Mouse (Mus musculus) olfactory bulb, adult 2 months (tissue): ENCODE measurements around the gene Fgf16. TPM values are rescaled to one million over a fixed set of nuclear protein-coding genes. Genes with fewer than 3 reads are reported as not detected.

Source experiments
- H3K27ac ChIP-seq: fragments of 200-500 bp; 2 replicates; pipeline ENCODE4 v1.5.1; 2012; ENCODE audit warnings: low read depth, low read length; ENCODE audit not compliant: insufficient read depth
- H3K4me1 ChIP-seq: fragments of 200-500 bp; 2 replicates; pipeline ENCODE4 v1.6.1; 2012; ENCODE audit warnings: low read length; ENCODE audit not compliant: control insufficient read depth, insufficient read depth
- H3K4me3 ChIP-seq: fragments of 200-500 bp; 2 replicates; pipeline ENCODE4 v1.5.1; 2012; ENCODE audit warnings: mild to moderate bottlenecking, low read depth, low read length, moderate library complexity; ENCODE audit not compliant: insufficient read depth
- CTCF ChIP-seq: fragments of 200-500 bp; IDR thresholded peaks from 2 replicates; pipeline ENCODE4 v1.5.1; 2012; ENCODE audit warnings: low read depth, mild to moderate bottlenecking, low read length, moderate library complexity; ENCODE audit not compliant: insufficient read depth
- POLR2A ChIP-seq: fragments of 200-500 bp; IDR thresholded peaks from 2 replicates; pipeline ENCODE4 v1.6.1; 2012; ENCODE audit warnings: mild to moderate bottlenecking, low read depth, low read length, moderate library complexity; ENCODE audit not compliant: insufficient read depth
- WGBS: fragments of 180-500 bp; shearing (Covaris S2); methylation state at CpG from one replicate; pipeline ENCODE4 v1.1.7; 2018; 5-methylcytosine and 5-hydroxymethylcytosine counted together
- polyA plus RNA-seq: library from polyadenylated mRNA; stranded (reverse); fragments of >200 nt; gene quantifications from 2 replicates; pipeline ENCODE4 v1.2.4, GENCODE M21; 2012; ENCODE audit warnings: low replicate concordance; ENCODE audit not compliant: missing spikeins, insufficient read depth, insufficient read length

Gene Fgf16
- polyA plus RNA-seq, 1 experiment = not detected

DNA sequence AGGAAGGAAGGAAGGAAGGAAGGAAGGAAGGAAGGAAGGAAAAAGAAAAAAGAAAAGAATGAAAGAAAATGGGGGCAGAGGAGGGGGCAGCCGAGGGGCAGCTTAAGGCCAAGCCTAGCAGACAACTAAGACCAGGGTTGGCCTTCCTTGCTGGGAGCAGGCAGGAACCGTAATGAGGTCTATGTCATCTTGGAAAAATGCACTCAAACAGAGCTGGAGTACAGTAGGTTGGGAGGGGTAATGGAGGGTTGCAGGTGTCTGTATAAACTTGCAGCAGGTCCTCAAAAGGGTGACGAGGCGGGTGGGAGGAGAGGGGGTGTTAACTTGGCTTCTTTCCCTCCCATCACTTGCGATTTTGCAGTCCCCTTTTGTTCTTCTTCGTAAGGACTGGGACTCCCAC is 1.9 kb downstream of the Fgf16 start:
- WGBS = 43% methylated on average over 6 of the region's 6 CpGs
- no peak for TF ChIP-seq POLR2A
- TF ChIP-seq CTCF = no peak
- Histone ChIP-seq H3K4me1 (peaks cover 6% of the 10 kb centered on the region; the same call in 1 of the 2 replicates), H3K27ac (no peak overlapping the region), H3K4me3 (peak overlapping the region; percentile 10; the same call in 1 of the 2 replicates)

DNA sequence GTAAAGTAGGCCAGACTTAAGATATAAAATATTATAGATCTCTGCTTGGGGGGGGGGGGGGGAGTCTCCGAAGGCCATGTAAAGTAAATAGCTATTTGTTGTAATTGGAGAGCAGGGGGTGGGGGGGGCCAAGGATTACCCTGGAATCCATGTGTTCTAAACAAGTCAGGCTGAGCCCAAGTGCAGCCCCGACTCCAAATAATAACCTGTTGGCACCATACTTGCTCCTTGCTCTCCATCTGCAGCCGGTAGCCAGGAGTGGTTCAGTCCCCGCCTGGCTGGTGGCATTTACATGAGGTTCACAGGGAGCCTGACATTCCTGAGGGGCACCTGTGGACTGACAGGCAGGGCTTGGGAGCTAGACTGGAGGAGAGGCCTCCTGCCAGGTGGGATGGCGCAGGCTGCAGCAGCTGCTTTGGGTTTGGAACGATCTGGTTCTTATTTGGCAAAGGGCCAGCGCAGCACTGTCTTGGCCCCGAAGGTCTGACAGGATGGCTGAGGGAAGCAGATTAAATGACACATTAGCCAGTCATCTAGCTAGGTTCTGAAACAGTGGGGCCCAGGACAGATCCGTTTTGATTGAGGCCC is 3.2 kb downstream of the Fgf16 start:
- Histone ChIP-seq H3K4me3 (no peak overlapping the region), H3K4me1 (peaks cover 6% of the 10 kb centered on the region; the same call in 1 of the 2 replicates), H3K27ac (no peak overlapping the region)
- WGBS = 48% methylated on average over 9 of the region's 9 CpGs
- TF ChIP-seq CTCF (no peak), POLR2A (no peak)

DNA sequence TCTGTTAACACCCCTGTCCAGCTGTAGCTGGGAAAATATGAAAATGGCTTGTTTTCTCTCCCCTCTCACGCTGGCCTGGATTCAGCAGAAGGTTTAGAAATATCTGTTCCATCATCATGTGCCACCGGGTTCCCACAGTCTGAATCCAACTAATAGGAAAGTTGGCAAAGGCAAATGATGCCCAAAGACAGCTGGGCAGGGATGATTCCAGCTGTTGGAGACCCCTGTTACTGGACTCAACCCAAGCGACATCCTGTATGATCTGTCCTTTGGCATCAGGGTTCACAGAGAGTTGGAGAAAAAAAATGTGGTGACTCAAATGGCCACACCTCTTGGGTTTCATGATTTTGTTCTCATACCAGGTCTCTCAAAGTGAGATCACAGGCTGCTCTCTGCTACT is 3.9 kb downstream of the Fgf16 start:
- WGBS = 83% methylated on average over 3 of the region's 3 CpGs
- no peak overlapping the region for H3K27ac ChIP-seq
- no peak overlapping the region for H3K4me3 ChIP-seq
- peaks cover 4% of the 10 kb centered on the region; the same call in 1 of the 2 replicates for H3K4me1 ChIP-seq
- no peak for TF ChIP-seq POLR2A
- TF ChIP-seq CTCF = no peak

DNA sequence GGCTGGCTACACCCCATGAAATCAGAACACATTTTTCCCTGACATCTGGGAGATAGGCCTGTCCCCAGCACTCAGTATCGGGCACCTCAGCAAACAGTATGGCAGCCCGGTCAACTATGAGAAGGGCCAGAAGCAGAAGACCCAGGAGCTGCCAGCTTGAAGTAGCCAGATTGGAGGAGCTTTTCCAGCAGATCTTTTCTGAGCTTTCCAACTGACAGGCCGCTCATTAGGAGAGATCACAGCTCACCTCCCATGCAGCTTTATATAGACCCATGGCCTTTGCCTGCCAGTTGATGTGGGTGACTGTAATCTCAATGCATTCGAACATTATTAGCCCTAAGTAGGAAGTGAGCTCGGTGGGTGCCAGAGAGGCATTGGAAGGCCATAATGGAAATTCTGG is 9.2 kb downstream of the Fgf16 start:
- TF ChIP-seq CTCF = no peak
- TF ChIP-seq POLR2A = no peak
- Histone ChIP-seq H3K4me3 (no peak overlapping the region), H3K27ac (peak overlapping the region; percentile 73), H3K4me1 (0 out of 2 replicates have a peak, but pooled peaks cover 3% of the 10 kb centered on the region)
- WGBS = 49% methylated on average over 5 of the region's 5 CpGs

DNA sequence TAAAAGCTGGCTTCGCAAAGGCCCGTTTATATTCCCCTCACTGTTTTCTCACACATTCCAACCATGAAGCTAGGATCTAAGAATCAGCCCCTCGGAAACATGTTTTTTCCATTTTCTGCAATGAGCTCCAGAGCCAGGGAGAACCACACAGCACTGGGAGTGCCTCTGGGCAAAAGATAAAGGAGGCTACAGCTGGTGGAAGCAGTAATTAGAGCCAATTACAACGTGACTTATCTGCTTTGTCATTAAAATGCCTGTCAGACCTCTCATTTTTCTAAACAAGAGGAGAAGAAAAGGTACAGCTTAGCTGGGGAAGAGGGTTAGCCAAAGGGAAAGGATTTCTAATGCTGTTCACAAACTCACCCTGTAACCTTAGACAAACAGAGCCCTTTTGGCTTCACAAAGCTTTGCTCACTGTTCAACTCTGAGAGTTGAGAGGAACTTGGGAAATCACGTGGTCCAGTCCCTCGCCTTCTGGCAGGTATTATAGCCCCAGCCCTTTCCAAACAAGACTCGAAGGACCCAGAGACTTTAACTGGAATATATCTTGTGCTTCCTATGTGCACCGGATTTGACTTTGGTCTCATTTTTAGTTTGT is 30.8 kb downstream of the Fgf16 start:
- no peak overlapping the region for H3K4me3 ChIP-seq
- 41% methylated on average over 8 of the region's 8 CpGs for WGBS
- H3K4me1 ChIP-seq = no peaks in the 10 kb centered on the region
- TF ChIP-seq POLR2A (no peak), CTCF (no peak)
- H3K27ac ChIP-seq = no peak overlapping the region

DNA sequence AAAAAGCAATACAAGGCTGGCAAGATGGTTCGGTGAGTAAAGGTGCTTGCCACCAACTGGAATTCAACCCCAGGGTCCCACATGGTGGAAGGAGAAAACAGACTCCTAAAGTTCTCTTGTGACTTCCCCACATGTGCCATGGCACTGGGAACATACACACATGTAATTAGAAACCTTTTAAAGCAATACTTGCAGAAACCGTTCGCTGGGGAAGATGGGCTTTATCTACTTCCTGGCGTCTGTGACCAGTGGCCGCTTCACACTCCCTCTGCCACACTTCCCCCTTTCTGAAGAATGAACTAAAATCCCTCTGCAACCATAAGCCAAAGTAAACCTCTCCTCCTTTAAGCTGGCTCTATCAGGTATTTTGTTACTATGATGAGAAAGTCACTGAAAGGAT is 60.4 kb downstream of the Fgf16 start:
- no peak overlapping the region for H3K4me3 ChIP-seq
- no peaks in the 10 kb centered on the region for H3K4me1 ChIP-seq
- no peak overlapping the region for H3K27ac ChIP-seq
- 88% methylated on average over 5 of the region's 5 CpGs for WGBS
- TF ChIP-seq CTCF (no peak), POLR2A (no peak)

Other genes with a start within 250 kb of the Fgf16 start
- gene Atrx, start 165.1 kb downstream of the Fgf16 start, polyA plus RNA-seq = 338 and 824 TPM in 2 replicates
- gene Magt1, start 247.6 kb downstream of the Fgf16 start, polyA plus RNA-seq = not detected in 2 replicates